Mouse (Mus musculus): ENCODE measurements around the gene AW011738.

AW011738 gene

GRCm38 (mm10) chr4:156251081-156251480 is 48.0 kb downstream of the AW011738 start:
- DNase-seq, result no peak

- no peak for DNase-seq
These were observed 49.0 kb downstream of the AW011738 start for GRCm38 (mm10) chr4:156252140-156252539.

DNA sequence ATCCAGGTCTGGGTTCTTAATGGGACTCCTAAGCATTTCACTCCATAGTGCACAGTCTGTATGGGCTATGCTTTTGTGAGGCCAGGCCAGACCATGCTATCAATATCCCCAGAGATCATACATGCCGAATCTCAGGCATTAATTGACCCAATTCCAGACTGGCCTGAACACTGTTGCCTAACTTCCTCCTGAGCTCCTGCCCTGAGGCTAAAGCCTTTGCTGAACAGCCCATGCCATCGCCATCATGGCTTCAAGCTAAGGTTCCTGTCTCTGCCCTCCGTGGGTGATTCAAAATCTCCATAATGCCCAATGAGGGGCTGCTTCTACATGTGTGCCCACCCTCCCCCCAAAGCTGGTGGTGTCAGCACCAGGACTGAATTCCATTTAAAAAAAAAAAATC is 49.5 kb downstream of the AW011738 start:
- no peak for DNase-seq

- no peak for DNase-seq
These were observed 49.9 kb downstream of the AW011738 start for GRCm38 (mm10) chr4:156253043-156253442.

DNA sequence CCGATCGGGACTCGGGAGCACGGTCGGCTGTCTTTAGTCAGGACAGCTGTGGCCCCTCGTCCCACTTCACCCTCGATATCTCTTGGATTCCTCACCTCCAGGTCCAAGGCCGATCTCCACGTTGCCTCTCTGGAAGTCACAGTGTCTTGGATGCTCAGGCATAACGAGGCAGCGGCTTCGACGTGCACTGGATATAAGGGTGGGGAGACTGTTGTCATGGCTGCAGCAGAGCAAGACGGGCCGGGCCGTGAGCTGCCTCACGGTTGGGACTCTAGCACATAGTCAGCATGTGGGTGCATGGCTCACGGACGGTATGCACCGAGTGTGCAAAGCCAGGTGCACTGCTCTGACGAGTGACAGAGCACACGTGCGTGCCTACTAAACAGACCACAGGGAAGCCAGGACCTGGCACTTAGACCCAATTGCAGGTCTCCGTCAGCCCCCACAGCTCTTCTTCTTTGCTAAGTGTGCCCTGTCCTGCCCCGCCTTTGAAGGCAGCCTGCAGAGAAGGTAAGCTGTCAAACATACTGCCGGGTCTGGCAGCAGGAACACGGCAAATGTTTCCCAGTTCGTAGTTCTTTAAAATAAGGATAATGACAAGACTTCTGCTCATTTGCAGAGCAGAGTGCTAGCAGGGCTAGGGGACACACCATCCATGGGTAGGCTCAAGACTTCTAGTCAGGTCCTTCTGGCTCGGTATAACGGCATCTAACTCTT is 51.4 kb downstream of the AW011738 start:
- DNase-seq, result no peak
